In genomic region chr5:105858754-105859694, GRCm38 (mm10) we compare ENCODE assay signal across 7 mouse cellular contexts. TPM values are rescaled to one million over a fixed set of nuclear protein-coding genes. Genes with fewer than 3 reads are reported as not detected.
DNase-seq lines count a peak whose midpoint lies in the region; ATAC-seq and TF ChIP-seq lines count a peak whose summit lies in the region.

No protein-coding gene starts in this region.

- H3K4me1 ChIP-seq in liver, postnatal 0 days (ENCODE audit: insufficient read depth): peaks cover 7% of the 10 kb centered on the region; the same call in 1 of the 2 replicates

- H3K27ac ChIP-seq in liver, postnatal 0 days (ENCODE audit: low read depth): peak overlapping the region; percentile 52; the same call in 1 of the 2 replicates

- DNase-seq in Muller cell, postnatal 12 days (ENCODE audit: inconsistent ontology term): peak; percentile 47
- DNase-seq in adrenal gland, postnatal 14 days: peak; percentile 78
- peak; percentile 31 to 33 for DNase-seq in heart, postnatal 14 days
- no peak for DNase-seq in liver, postnatal 0 days
- DNase-seq in ovary, postnatal 36 days (ENCODE audit: low spot score): no peak
- DNase-seq in left cerebral cortex, postnatal 4 days: no peak

- H3K9ac ChIP-seq in liver, postnatal 0 days (replicated peaks): no peak overlapping the region

- peak; percentile 47 for ATAC-seq in liver, postnatal 0 days
- ATAC-seq in megakaryocyte progenitor cell, adult 5-6 weeks (replicated peaks; ENCODE audit: poor library complexity): no peak

- intact Hi-C loops in heart, postnatal 14 days (cut with DNase I): no loop called here
- intact Hi-C loops in left cerebral cortex, postnatal 4 days (cut with DNase I): no loop called here

- no peaks in the 10 kb centered on the region for H3K27me3 ChIP-seq in liver, postnatal 0 days (ENCODE audit: insufficient read depth, low read length)

- TF ChIP-seq CTCF in liver, postnatal 0 days (IDR thresholded peaks at IDR 0.05; ENCODE audit: low read depth): no peak

- WGBS in liver, postnatal 0 days (ENCODE audit: insufficient replicate concordance): 60% methylated on average over 8 of the region's 8 CpGs

- no peak overlapping the region for H3K4me3 ChIP-seq in liver, postnatal 0 days (ENCODE audit: low read depth, low read length)

- no peak for TF ChIP-seq EP300 in liver, postnatal 0 days (IDR thresholded peaks at IDR 0.05; ENCODE audit: low read depth)

- no peak overlapping the region for H3K4me2 ChIP-seq in liver, postnatal 0 days (ENCODE audit: low read depth, low read length)

- H3K9me3 ChIP-seq in liver, postnatal 0 days (ENCODE audit: low read length): no peaks in the 10 kb centered on the region

- no peaks in the 10 kb centered on the region for H3K36me3 ChIP-seq in liver, postnatal 0 days (replicated peaks; ENCODE audit: insufficient read depth, low read length)

RNA-seq across cellular contexts. Expression of gene Zfp326, which starts 17.3 kb away (rescaled TPM):
- 29.8 and 30.5 TPM in 2 replicates for total RNA-seq in adrenal gland, postnatal 14 days (2021)
- total RNA-seq in heart, postnatal 14 days (2021): 10 to 100 TPM; 14.5 to 15.6 TPM
- 8.9 and 9.0 TPM in 2 replicates for polyA plus RNA-seq in liver, postnatal 0 days (2015; fragmentation: Nextera tagmentation; extraction: Ambion mirVana)
- total RNA-seq in left cerebral cortex, postnatal 4 days (2021): 10 to 100 TPM; 57.2 to 64.9 TPM
- 33.9 and 38.5 TPM in 2 replicates for total RNA-seq in megakaryocyte progenitor cell, adult 5-6 weeks (2015)
- total RNA-seq in megakaryocyte progenitor cell, adult 5-6 weeks (2017): 26.1 and 37.4 TPM in 2 replicates

Comparison
In these comparisons a context has a peak if more than half of its experiments do, and no peak if none do; other contexts are left out.
1. DNase-seq: peak in Muller cell, postnatal 12 days (single experiment), adrenal gland, postnatal 14 days (single experiment) and heart, postnatal 14 days (2 of 2); none in liver, postnatal 0 days (single experiment), ovary, postnatal 36 days (single experiment) and left cerebral cortex, postnatal 4 days (single experiment).